Mouse (Mus musculus) C2C12 (cell line): Measurements from ENCODE around the gene Caml. TPM values are rescaled to one million over a fixed set of nuclear protein-coding genes. Genes with fewer than 3 reads are reported as not detected.

Experiments used
- H3K27me3 ChIP-seq: one replicate; pipeline ENCODE4 v1.6.1; 2011; ENCODE audit not compliant: control insufficient read depth, insufficient read depth, insufficient read length
- H3K36me3 ChIP-seq: one replicate; pipeline ENCODE4 v1.6.1; 2011; ENCODE audit not compliant: control insufficient read depth, insufficient read depth
- H3K4me3 ChIP-seq: one replicate; pipeline ENCODE4 v1.5.1; 2011; ENCODE audit warnings: mild to moderate bottlenecking, control low read depth; ENCODE audit not compliant: poor library complexity, insufficient read depth, severe bottlenecking
- H3K79me2 ChIP-seq: one replicate; pipeline ENCODE4 v1.6.1; 2011; ENCODE audit not compliant: control insufficient read depth, insufficient read depth
- H3K79me3 ChIP-seq: one replicate; pipeline ENCODE4 v1.6.1; 2011; ENCODE audit warnings: low read depth, control low read depth
- H3ac ChIP-seq: one replicate; pipeline ENCODE3; 2011; ENCODE audit warnings: low read depth; ENCODE audit not compliant: control insufficient read depth, insufficient read length
- CEBPB ChIP-seq: IDR thresholded peaks from one replicate; pipeline ENCODE4 v1.6.1; 2011; ENCODE audit warnings: low read depth, mild to moderate bottlenecking, control low read depth, moderate library complexity
- CTCF ChIP-seq: IDR thresholded peaks from one replicate; pipeline ENCODE4 v1.5.1; 2011; ENCODE audit not compliant: control insufficient read depth, insufficient read depth, insufficient read length
- FOSL1 ChIP-seq: IDR thresholded peaks from one replicate; pipeline ENCODE4 v1.8.0; 2011; ENCODE audit warnings: mild to moderate bottlenecking, low read length; ENCODE audit not compliant: poor library complexity, insufficient read depth, severe bottlenecking
- MAX ChIP-seq: IDR thresholded peaks from one replicate; pipeline ENCODE4 v1.6.1; 2011; ENCODE audit warnings: mild to moderate bottlenecking, control low read depth
- MYOD1 ChIP-seq: IDR thresholded peaks from one replicate; pipeline ENCODE4 v1.6.1; 2011; ENCODE audit warnings: low read depth; ENCODE audit not compliant: control insufficient read depth, insufficient read length
- MYOG ChIP-seq: IDR thresholded peaks from one replicate; pipeline ENCODE4 v1.6.1; 2011; ENCODE audit not compliant: control insufficient read depth, insufficient read length; ENCODE audit errors: extremely low read depth
- USF1 ChIP-seq: IDR thresholded peaks from one replicate; pipeline ENCODE4 v1.6.1; 2011; ENCODE audit warnings: low read depth, mild to moderate bottlenecking, control low read depth, moderate library complexity
- polyA plus RNA-seq: library from polyadenylated mRNA; unstranded; fragments of >200 nt; fragmentation: generic; extraction: Trizol; gene quantifications from one replicate; pipeline ENCODE4 v1.2.1, GENCODE M21; 2012; ENCODE audit warnings: missing spikeins

The Caml gene
- polyA plus RNA-seq, 1 experiment: 32.1 TPM

- peaks cover 31% of the 10 kb centered on the region for H3K36me3 ChIP-seq
- peak within 1 kb of the TSS; percentile 91 for H3ac ChIP-seq
- H3K79me2 ChIP-seq: peaks cover 46% of the 10 kb centered on the region
- peaks cover 4% of the 10 kb centered on the region for H3K79me3 ChIP-seq
- TF ChIP-seq USF1 (no peak), MYOG (no peak), MAX (no peak), FOSL1 (no peak)
- peak within 1 kb of the TSS; percentile 72 for H3K4me3 ChIP-seq
- no peaks in the 10 kb centered on the region for H3K27me3 ChIP-seq
Measured at GRCm38 (mm10) chr13:55599566-55600540, 23.0 kb upstream of the Caml start, which contains the start of gene B4galt7. Gene B4galt7 (plus strand): TSS chr13:55599896.

- Histone ChIP-seq H3K4me3 (peak overlapping the region; percentile 72), H3K27me3 (no peaks in the 10 kb centered on the region), H3K36me3 (peaks cover 23% of the 10 kb centered on the region), H3K79me2 (peaks cover 38% of the 10 kb centered on the region), H3K79me3 (peaks cover 2% of the 10 kb centered on the region), H3ac (peak overlapping the region; percentile 91)
- TF ChIP-seq MYOD1: no peak
Measured at GRCm38 (mm10) chr13:55600657-55601056, 22.1 kb upstream of the Caml start.

GRCm38 (mm10) chr13:55601611-55602010, 21.2 kb upstream of the Caml start:
- no peaks in the 10 kb centered on the region for H3K27me3 ChIP-seq
- peaks cover 32% of the 10 kb centered on the region for H3K79me2 ChIP-seq
- peaks cover 14% of the 10 kb centered on the region for H3K36me3 ChIP-seq
- no peak overlapping the region for H3K4me3 ChIP-seq
- H3K79me3 ChIP-seq: peaks cover 2% of the 10 kb centered on the region
- peak; percentile 61 for TF ChIP-seq CTCF
- TF ChIP-seq USF1: no peak
- no peak overlapping the region for H3ac ChIP-seq

- Histone ChIP-seq H3K27me3 (no peaks in the 10 kb centered on the region), H3K79me3 (peaks cover 2% of the 10 kb centered on the region), H3ac (no peak overlapping the region), H3K36me3 (peaks cover 8% of the 10 kb centered on the region), H3K4me3 (no peak overlapping the region), H3K79me2 (peaks cover 32% of the 10 kb centered on the region)
- no peak for TF ChIP-seq MYOD1
- no peak for TF ChIP-seq FOSL1
- no peak for TF ChIP-seq USF1
Measured at GRCm38 (mm10) chr13:55604606-55605005, 18.2 kb upstream of the Caml start.

- Histone ChIP-seq H3ac (no peak overlapping the region), H3K4me3 (no peak overlapping the region), H3K79me3 (peaks cover 1% of the 10 kb centered on the region), H3K36me3 (peaks cover 14% of the 10 kb centered on the region), H3K27me3 (no peaks in the 10 kb centered on the region), H3K79me2 (peaks cover 12% of the 10 kb centered on the region)
- TF ChIP-seq CEBPB (no peak), CTCF (no peak), MAX (no peak), MYOG (no peak), USF1 (no peak), FOSL1 (no peak), MYOD1 (no peak)
Measured at GRCm38 (mm10) chr13:55606899-55607623, 15.7 kb upstream of the Caml start.

GRCm38 (mm10) chr13:55607624-55608006, 15.2 kb upstream of the Caml start:
- H3K79me3 ChIP-seq: no peaks in the 10 kb centered on the region
- TF ChIP-seq MYOD1 (no peak), MYOG (no peak), CEBPB (no peak), MAX (no peak), FOSL1 (no peak), CTCF (no peak), USF1 (no peak)
- no peak overlapping the region for H3ac ChIP-seq
- no peak overlapping the region for H3K4me3 ChIP-seq
- peaks cover 6% of the 10 kb centered on the region for H3K79me2 ChIP-seq
- no peaks in the 10 kb centered on the region for H3K27me3 ChIP-seq
- H3K36me3 ChIP-seq: peaks cover 14% of the 10 kb centered on the region
